Mouse (Mus musculus) common myeloid progenitor, adult 5-6 weeks (primary cell): Measurements from ENCODE around the gene Dpy19l1. TPM values are rescaled to one million over a fixed set of nuclear protein-coding genes. Genes with fewer than 3 reads are reported as not detected.

ENCODE experiments used
- ATAC-seq: replicated peaks from 2 replicates; pipeline ENCODE4 v1.8.0; 2016; ENCODE audit warnings: low read depth, mild to moderate bottlenecking, moderate TSS enrichment, inconsistent platforms; ENCODE audit not compliant: poor library complexity, severe bottlenecking
- total RNA-seq: library from RNA; stranded (forward); fragments of 200-1000, 187-1606 nt; gene quantifications from 2 replicates; pipeline ENCODE4 v1.2.3, GENCODE M21; 2017

The Dpy19l1 gene
- total RNA-seq, 1 experiment from 2014 or later: 69.0 TPM

DNA sequence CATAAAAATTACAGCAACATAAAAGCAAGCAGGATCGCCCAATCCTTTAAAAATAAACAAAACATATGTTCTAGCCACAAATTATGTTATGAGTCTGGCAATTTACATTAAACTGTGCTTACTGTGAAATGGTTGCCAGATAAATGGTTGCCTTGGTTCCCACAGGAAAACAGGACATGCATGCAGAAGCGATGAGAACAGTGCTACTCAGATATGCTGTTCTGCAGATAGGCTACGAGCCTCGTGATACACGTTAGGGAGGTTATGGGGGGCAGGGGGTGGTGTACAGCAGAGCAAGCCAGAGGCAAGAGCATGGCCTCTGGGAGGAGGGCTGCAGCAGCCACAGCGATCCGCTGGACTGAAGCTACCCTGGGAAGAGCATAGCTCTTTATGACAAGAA, 29.1 kb downstream of the Dpy19l1 start:
- no peak for ATAC-seq

DNA sequence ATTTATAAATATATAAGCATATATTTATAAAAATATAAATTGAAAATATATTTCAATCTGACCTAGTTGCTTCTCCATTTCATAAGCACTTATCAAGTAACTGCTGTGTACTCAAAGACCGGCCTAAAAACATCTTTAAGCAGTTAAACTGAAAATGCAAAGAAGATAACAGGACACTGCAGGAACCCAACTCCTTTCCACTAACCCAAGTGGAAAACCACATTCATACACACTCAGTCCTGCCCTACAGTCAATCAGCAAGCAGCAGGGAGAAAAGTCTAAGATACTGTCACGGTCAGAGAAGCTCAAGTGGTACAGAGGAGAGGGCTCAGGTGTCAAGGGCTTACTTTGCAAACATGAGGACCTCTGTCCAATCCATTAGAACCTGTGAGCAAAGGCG, 30.4 kb downstream of the Dpy19l1 start:
- ATAC-seq: peak; percentile 64

DNA sequence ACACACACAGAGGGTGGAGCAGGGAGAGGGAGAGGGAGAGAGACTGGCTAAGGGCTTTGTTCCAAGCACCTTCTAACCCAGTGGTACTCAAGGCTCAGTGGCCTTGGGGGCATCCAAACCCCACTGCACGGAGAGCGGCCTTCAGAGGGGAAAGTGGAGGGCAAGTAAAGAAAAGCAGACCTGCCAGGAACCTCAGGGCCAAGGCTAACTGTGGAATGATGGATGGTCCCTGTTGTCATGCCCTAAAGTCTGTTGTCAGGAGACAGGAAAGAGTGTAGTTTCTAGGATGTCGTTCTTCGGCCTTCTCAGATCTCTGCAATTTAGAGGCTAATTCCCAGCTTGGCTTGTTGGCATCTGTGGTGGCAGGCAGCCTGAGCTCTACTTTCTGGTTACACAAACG, 32.8 kb downstream of the Dpy19l1 start:
- no peak for ATAC-seq

DNA sequence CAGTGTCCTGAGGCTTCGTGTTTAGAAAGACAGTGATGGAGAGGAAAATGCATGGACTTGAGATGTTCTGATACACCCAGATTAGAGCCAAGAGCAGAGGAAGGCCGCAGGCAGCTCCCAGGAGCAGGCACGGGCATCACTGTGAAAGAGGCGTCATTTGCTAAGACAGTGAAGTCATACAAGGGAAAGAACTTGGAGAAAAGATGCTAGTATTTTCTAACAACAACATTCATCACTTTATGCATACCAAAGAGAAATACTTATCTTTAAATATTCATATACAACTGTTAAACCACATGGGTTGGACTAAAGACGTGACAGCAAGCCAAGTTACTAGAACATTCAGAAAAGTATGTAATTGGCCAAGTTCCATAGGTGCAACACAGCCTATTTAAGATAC, 35.8 kb downstream of the Dpy19l1 start:
- ATAC-seq: no peak

DNA sequence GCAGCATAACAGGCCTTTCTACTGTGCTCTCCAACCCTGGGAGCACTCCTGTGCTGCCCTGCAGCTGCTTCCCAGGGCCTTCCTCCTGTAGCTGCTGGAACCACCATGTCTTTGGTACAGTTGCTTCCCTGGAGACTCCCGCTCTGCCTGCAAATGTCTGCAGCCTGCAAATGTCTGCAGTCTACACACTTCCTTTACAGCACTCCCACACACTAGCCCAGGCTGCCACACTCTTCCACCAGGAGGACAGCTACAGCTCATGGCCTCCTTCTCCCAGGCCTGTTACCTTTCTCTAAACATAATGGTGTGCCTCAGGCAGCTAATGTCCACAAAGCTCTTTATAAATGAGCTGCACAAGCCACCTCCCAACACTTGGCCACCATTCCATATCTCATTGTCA, 36.3 kb downstream of the Dpy19l1 start:
- ATAC-seq: no peak

DNA sequence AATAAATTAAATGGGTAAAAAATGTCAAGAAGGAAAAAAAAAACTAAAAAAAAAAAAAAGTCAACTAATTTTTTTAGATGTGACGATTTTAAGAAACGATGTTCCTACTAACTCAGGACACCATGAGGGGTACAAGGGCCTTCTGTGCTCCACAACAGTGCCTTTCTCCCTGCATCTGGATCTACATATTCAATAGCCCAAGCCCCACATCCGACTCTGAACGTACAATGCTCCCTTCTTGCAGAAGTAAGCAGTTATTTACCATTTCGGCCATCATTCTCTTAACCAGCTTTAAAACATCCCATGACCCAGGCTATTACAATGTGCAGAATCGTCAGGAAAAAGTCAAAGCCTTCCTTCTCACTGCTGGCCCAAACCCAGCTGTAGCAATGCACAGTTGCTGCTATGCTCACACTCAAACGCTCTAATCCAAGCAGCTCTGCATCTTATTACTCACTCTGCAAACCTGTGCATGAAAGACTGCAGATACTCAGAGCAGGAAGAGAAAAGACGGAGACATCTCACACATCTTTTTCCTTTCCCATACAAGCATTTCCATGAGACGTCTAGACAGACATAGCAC, 41.5 kb downstream of the Dpy19l1 start:
- no peak for ATAC-seq

DNA sequence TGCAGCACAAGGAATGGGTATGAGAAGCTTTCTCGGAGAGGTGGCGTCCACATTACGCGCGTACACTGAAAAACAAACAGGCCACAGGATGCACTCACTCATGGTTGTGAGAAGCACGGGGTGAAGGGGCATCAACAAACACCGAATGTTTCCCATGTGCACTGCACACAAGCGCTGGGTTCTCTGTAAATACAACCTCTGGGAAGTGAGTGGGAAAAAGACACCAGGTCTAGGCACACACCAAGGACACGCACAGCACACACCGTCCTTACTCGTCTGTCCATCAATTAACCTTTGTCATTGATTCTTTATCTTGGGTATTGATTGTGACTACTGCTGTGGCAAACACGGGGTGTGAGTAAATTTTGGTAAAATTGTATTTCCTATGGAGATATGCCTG, 49.1 kb downstream of the Dpy19l1 start:
- no peak for ATAC-seq

DNA sequence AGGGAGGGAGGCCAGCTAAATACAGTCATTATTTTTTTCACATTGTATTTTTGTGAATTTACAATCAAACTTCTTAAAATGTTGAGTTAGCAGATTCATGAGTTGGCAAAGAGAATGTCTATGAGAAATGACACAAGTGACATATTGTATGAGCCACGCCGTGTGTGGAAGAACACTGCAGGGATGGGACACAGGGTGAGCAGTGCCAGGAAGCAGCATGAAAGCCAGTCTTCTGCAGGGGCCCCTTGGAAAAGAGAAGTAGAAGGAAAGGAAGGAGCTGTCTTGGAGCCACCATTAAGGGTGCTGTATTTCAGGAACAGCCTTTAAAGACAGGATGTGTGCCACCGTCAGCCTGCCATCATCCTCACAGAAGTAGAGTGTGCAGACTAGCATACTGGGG, 52.0 kb downstream of the Dpy19l1 start:
- no peak for ATAC-seq

DNA sequence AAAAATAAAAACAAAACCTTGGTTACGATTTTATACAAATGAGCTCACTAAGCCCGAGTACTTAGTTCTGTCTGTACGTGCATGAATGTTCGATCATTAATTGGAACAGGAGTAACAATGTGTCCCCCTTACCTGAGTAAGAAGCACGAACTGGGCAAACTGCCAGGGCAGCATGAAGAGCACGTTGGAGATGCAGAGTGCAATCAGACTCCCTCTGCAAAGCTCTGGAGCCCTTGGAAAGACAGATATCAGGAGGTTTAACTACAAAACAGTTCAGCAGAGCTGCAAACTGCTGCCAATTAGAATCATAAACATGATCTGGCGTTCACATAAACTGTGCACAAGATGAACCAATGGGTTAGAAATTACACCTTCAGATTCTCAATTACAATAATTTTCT, 52.4 kb downstream of the Dpy19l1 start:
- ATAC-seq: no peak

DNA sequence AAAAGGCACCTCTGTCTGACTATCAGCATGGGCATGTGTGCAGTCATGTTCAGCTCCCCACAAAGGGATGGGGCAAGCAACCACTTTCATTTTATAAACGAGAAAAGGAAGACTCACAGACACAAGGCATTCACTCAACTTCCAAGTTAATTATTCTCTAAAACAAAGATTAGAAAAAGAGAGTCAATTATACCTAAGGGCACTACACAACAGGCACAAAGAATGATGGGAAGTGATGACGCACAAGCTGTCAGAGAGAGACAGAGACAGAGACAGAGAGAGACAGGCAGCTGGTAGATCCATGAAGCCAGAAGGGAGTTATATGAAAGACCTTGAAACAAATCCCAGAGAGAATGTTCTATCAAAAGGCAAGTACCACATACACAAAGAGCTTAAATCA, 68.0 kb downstream of the Dpy19l1 start:
- ATAC-seq: no peak

DNA sequence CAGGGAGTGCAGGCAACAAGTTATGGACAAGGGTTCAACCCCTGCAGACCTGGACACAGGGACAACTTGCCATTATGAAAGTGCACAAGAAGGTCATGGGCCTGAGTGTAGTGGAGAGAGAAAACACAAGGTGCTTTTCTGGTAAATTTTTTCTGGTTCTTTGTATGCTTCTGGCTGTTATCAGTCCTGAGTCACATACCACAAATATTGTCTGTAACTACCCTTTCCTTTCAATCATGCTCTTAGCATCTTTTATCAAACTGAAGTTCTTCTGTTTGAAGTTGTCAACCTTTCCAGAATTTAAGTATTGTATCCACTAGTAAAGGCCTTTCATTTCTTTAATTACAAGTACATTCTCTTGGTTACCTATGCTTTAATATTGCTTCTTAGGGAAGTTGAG, 73.2 kb downstream of the Dpy19l1 start:
- ATAC-seq: no peak

DNA sequence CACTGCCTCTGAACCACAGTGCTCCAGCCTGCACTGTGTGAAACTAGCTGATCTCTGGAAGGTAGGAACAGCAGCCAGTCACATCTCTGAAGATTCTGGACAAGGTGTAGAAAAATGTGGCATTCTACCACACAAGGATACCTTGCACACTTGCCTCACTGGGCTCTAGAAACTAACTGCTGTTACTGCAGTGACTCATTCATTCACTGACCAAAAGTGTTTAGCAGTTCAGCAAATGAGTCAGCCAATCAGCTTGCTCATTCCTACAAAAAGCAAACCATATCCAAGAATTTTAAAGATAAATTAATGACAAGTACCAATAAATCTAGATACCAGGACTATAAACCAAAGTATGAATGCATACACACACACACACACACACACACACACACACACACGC, 77.3 kb downstream of the Dpy19l1 start:
- ATAC-seq: no peak

DNA sequence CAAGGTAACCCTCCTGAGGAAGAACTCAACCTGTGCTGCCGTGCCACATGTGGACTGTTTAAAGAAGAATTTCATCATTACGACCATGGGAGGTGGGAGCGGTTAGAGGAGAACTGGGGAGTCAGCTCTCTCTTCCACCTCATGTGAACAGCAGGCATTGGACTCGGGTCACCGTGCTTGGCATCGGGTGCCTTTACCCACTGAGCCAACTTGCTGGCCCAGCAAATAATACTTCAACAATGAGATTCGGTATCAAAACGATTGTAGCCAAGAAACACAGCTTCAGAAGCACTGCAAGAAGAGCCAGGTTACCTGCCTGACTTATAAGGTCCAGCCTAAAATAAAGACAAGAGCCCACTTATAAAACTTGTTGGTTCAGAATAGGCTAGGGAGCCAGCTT, 79.7 kb downstream of the Dpy19l1 start:
- ATAC-seq: no peak

DNA sequence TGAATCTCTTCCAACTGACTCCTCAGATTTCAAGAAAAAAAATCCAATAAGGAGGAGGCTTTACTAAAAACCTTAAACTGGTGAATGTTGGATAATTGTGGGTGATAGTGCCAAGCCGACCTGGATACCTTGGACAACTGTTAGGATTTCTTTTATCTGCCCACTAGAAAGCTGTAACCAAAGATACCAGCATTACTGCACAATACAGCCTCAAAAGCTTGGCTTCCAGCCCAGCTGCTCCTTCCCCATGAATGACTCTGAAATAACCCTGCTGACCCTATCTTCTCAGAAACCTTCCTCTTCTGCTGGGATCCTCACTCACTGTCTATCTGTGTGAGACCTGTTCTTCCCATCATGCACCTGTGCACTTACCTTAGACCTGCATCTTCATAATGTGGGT, 81.1 kb downstream of the Dpy19l1 start:
- no peak for ATAC-seq

DNA sequence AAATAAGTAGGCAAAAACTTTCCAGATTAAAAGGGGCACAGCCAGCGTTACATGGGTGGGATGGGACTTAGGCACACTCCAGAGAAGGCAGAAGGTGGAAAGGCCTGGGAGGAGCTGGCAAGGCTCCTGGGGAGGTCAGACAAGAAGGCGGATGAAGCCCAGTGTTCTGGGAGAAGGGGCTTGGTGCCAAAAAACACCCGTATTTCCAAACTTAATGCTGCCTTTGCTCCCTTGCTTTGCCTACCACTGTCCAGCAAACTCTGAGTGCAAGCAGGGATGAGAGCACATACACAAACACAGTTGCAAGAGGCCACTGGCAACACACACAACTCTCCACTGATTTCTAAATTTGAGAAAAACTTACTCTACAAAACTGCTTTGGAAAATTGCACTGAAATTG, 81.7 kb downstream of the Dpy19l1 start:
- no peak for ATAC-seq

DNA sequence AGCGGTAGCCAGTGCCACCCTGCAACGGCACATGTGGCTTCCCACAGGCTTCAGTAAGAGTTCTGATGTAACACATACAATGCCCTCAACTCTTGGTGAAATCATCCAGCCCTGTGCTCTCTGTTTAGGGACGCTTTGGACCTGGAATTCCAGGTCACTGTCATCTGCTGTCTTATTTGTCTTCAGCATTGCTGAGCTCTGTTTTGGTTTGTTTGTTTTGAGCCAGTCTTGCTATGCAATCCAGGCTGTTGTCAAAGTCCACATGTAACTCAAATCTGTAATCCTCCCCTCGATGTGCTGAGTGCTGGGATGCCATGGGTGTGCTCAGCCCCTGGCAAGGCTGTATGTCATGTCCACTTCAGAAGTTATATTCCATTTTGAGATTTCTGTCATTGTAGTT, 82.8 kb downstream of the Dpy19l1 start:
- ATAC-seq: no peak

DNA sequence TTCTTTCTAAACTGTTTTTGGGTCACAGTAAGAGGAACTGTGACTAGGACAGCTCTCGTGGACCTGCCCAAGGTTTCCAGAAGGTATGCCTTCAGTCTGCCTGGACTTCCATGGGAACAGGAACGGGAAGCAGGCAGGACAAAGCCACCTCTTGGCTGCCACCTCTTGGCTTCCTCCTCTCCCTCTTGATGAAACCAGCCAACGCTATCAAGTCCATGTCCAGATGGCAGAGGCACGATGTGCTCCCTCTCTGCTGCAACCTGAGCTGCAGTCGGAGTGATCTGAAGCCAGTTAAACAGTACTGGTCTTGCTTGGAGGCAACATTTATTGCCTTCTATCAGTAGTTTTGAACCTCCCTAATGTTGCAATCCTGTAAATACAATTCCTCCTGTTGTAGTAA, 84.7 kb downstream of the Dpy19l1 start:
- ATAC-seq: no peak

DNA sequence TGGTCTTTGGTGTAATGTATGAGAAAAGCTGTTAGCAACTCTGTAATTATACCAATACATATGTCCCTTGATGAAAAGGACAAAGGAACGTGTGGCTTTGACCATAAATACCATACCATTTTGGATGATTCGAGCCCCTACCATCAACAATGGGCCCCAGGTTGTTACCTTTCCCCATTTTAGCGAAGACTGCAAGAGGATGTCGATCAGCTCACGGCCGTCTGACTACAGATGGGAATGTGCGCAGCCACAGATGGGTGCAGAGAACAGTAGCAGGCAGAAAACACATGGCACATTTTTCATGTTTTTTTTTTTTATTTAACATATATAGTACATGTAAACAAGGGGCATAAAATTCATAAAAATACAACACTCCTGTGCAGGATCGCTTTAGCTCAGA, 91.5 kb downstream of the Dpy19l1 start:
- ATAC-seq: no peak

DNA sequence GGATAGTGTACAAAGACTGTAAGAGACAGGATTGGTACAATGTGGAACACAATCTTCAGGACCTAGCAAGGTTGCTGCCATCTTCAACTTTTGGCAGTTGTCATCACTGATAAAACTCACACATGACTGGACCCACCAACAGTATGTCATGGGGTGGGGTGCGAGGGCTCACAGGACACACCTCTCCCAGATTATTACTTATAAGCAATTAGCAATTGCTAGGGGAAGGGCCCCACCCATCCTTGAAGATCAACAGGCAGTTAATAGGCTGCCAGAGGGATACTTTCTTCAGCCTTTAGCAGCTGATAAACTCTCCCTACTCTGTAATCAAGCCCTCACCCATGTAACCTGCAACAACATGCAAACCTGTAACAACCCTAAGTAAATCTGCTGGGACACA, 92.5 kb downstream of the Dpy19l1 start:
- no peak for ATAC-seq

DNA sequence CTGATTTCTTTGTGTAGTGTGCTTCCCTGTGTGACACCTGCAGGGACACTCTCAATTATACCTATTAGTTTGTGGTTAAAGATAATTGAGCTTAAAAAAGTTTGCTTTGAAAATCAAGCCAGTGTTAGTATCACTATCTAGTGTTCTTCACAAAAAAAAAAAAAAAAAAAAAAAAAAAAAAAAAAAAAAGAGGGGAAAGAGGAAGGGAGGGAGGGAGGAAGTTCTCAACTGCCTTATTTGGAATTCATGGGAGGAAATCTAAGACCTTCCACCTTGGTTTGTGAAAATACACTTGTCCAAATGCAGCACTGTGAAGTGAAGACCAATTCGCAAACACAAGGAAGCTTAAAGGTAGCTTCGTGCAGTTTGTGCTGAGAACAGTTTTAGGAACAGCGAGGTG, 94.9 kb downstream of the Dpy19l1 start:
- ATAC-seq: no peak

DNA sequence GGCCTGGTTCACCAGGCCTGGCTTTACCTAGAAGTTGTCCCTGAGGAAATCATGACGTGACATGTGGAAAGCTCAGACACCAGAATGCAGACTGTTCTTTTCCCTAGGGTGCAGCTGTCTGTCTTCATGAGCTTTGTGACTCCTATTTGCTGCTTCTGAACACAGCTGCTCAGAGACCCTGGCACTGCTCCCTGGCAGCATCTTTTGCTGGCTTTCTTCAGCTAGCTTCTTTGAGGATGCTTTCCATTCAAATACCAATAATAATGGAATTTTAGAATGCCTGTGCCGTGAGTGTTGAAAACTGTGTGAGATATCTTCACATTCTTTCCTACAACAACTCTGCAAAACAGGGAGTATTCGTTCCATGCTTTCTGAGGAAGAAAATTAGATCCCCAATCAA, 108.8 kb downstream of the Dpy19l1 start:
- no peak for ATAC-seq

DNA sequence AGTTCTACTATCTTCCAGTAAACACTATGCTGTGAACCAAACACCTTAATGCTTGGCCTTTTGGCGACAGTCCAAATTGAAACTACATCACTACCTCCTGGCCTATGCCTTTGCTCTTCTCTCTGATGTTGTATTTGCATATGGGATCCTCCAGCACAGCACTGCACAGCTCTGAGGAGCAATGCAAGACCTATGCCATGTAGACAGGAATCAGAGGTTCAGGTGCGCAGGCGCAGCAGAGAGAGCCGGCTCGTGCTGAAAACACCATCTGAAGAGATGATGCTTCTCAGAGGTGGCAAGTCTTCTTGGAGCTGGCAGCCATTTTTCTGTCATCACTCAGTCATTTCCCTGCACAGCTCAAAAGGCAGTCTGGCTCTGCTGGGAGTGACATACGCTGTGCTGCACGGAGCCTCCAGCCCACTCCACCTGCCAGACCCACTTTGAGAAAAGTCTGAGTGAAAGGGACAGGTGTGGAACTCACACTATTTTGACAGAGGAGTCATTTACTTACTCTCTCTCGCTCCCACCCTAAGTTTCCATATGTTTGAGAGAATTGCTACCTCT, 112.1 kb downstream of the Dpy19l1 start:
- no peak for ATAC-seq

DNA sequence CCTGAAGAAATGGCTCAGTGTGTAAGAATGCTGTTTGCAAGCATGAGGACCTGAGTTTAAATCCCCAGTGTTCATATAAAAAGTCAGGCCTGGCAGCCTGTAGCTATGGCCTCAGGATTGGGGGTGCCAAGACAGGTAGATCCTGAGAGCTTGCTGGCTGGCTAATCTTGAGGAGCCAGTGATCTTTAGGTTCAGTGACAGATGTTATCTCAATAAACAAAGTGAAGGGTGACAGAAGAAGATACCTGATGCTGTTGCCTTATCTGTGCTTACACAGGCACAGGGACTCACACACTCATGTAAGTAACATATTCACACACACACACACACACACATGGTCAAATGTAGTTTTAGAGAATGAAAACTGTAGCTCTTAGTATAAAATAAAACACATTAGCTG, 115.7 kb downstream of the Dpy19l1 start:
- ATAC-seq: no peak
